Mouse (Mus musculus): ENCODE data around the gene Gm2431. TPM values are rescaled to one million over a fixed set of nuclear protein-coding genes. Genes with fewer than 3 reads are reported as not detected.

Gm2431 gene
- polyA plus RNA-seq, 3 experiments from 2014 or later: not detected

Other genes with a start within 250 kb of the Gm2431 start
- 10 to 100 TPM; 61.4 to 67.5 (median 65.3) TPM for gene Mob2, start 197.3 kb downstream of the Gm2431 start, polyA plus RNA-seq (2017; shearing (Covaris generic))
- gene Dusp8, start 162.5 kb downstream of the Gm2431 start, polyA plus RNA-seq (2017; shearing (Covaris generic)): not detected
- not detected for gene Gm45618, start 137.6 kb downstream of the Gm2431 start, polyA plus RNA-seq (2017; shearing (Covaris generic))
- gene Gm39115, start 122.3 kb downstream of the Gm2431 start, polyA plus RNA-seq (2017; shearing (Covaris generic)): not detected
- gene Gm45337, start 113.7 kb downstream of the Gm2431 start, polyA plus RNA-seq (2017; shearing (Covaris generic)): not detected
- gene Gm29735, start 101.2 kb downstream of the Gm2431 start, polyA plus RNA-seq (2017; shearing (Covaris generic)): not detected
- not detected for gene Gm4553, start 92.6 kb downstream of the Gm2431 start, polyA plus RNA-seq (2017; shearing (Covaris generic))
- not detected for gene Krtap5-2, start 82.3 kb downstream of the Gm2431 start, polyA plus RNA-seq (2017; shearing (Covaris generic))
- gene Gm10153, start 68.0 kb downstream of the Gm2431 start, polyA plus RNA-seq (2017; shearing (Covaris generic)): not detected
- not detected for gene Krtap5-3, start 57.0 kb downstream of the Gm2431 start, polyA plus RNA-seq (2017; shearing (Covaris generic))
- gene Gm7579, start 46.5 kb downstream of the Gm2431 start, polyA plus RNA-seq (2017; shearing (Covaris generic)): not detected
- gene Krtap5-5, start 28.4 kb downstream of the Gm2431 start, polyA plus RNA-seq (2017; shearing (Covaris generic)): not detected
- gene Gm40460, start 17.3 kb downstream of the Gm2431 start, polyA plus RNA-seq (2017; shearing (Covaris generic)): not detected
- gene Gm4559, start 16.0 kb upstream of the Gm2431 start, polyA plus RNA-seq (2017; shearing (Covaris generic)): not detected
- gene Krtap5-1, start 38.8 kb upstream of the Gm2431 start, polyA plus RNA-seq (2017; shearing (Covaris generic)): not detected
- gene Krtap5-4, start 45.2 kb upstream of the Gm2431 start, polyA plus RNA-seq (2017; shearing (Covaris generic)): not detected
- 1 to 10 TPM; 1.6 to 4.5 (median 1.9) TPM for gene Ifitm10, start 115.4 kb upstream of the Gm2431 start, polyA plus RNA-seq (2017; shearing (Covaris generic))
- 1 to 10 TPM in 1 of 3 experiments, under 1 TPM in 1, not detected in 1; 0.63 to 1.9 TPM for gene Gm49369, start 124.3 kb upstream of the Gm2431 start, polyA plus RNA-seq (2017; shearing (Covaris generic))
- gene Ctsd, start 129.7 kb upstream of the Gm2431 start, polyA plus RNA-seq (2017; shearing (Covaris generic)): 100 to 1,000 TPM; 259 to 561 (median 285) TPM
- not detected for gene Syt8, start 176.5 kb upstream of the Gm2431 start, polyA plus RNA-seq (2017; shearing (Covaris generic))
- gene Tnni2, start 183.5 kb upstream of the Gm2431 start, polyA plus RNA-seq (2017; shearing (Covaris generic)): not detected
- gene Lsp1, start 202.5 kb upstream of the Gm2431 start, polyA plus RNA-seq (2017; shearing (Covaris generic)): 1,000 to 10,000 TPM; 1,183 to 1,943 (median 1,210) TPM
- gene Tnnt3, start 240.5 kb upstream of the Gm2431 start, polyA plus RNA-seq (2017; shearing (Covaris generic)): 1 to 10 TPM; 2.5 to 3.8 (median 2.8) TPM

Measured in inflammation-experienced regulatory T-cells, adult 6 months (primary cell).